Mouse (Mus musculus): ENCODE results near the gene Gpc1. TPM values are rescaled to one million over a fixed set of nuclear protein-coding genes. Genes with fewer than 3 reads are reported as not detected.

Gpc1 gene
- polyA plus RNA-seq (2015; fragmentation: Illumina TruSeq; extraction: RNeasy Lipid Tissue Mini Kit (QIAGEN cat#74804); ENCODE audit: insufficient read depth, low read depth, low replicate concordance): 2.2 TPM

DNA sequence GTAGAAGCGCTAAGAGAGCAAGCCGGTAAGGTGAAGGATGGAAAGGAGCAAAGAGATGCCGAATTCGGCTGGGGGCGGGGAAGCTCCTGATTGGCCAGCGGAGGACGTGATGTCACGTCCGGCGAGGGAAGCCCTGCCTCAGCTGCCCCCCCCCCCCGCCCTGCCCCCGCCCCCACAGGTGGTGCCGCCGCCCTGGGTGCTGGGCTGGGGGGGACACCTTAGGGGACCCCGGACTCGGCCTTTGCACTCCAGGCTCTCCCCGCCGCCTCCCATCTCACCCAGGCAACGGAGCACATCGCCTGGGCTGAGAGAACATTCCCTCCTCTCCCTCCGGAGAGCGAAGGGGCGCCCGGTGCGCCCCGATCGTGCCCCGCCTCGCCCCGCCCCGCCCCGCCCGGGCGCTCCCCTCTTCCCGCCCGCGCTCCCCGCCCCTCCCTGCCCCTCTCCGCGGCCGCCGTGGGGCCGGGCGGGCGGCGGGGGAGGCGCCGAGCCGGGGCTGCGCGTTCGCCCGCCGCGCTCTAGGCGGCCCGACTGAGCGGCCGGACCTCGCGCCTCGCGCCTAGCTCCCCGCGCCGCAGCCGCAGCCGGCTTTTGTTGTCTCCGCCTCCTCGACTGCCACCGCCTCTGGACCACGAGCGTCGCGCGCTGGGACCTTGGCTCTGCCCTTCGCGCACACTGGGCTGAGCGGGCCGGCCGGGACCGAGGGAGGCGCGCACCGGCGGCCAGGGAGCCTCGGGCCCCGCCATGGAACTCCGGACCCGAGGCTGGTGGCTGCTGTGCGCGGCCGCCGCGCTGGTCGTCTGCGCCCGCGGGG is at the start of gene Gpc1:
Gpc1 (plus strand) TSS at position 458 of the 814 bp plus-strand sequence.

DNA sequence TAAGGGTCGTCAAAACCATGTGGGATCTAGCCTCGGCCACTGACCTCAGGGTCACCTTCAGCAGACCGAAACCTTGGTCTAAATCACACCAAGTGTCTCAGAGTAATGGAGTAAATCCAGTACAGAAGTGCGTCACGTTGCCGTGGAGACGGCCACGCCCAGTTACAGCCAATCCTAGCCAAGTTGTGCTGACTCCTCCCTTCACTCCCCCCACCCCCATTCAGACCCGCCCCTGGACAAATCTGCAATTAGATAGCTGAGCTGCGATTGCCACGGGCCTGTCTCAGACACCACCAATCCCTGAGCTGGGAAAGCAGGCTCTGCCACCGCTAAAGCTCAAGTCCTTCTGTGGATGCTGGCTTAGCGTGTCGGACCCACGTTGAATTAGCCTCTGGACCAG is 71.3 kb downstream of the Gpc1 start, which contains the start of gene Ankmy1:
Ankmy1 (minus strand) TSS at position 121 of the 400 bp plus-strand sequence.

GRCm38 (mm10) chr1:92906779-92907631 is 75.6 kb downstream of the Gpc1 start, which contains the start of gene Dusp28:
Gene Dusp28, plus strand, starts transcription at chr1:92906981.

Other genes starting within 250 kb of the Gpc1 start
- gene Olfr1412, start 245.9 kb upstream of the Gpc1 start, polyA plus RNA-seq (2015; fragmentation: Illumina TruSeq; extraction: RNeasy Lipid Tissue Mini Kit (QIAGEN cat#74804); ENCODE audit: insufficient read depth, low read depth, low replicate concordance): not detected
- not detected for gene Olfr1411, start 237.2 kb upstream of the Gpc1 start, polyA plus RNA-seq (2015; fragmentation: Illumina TruSeq; extraction: RNeasy Lipid Tissue Mini Kit (QIAGEN cat#74804); ENCODE audit: insufficient read depth, low read depth, low replicate concordance)
- gene Olfr1410, start 225.9 kb upstream of the Gpc1 start, polyA plus RNA-seq (2015; fragmentation: Illumina TruSeq; extraction: RNeasy Lipid Tissue Mini Kit (QIAGEN cat#74804); ENCODE audit: insufficient read depth, low read depth, low replicate concordance): not detected
- gene Olfr12, start 213.9 kb upstream of the Gpc1 start, polyA plus RNA-seq (2015; fragmentation: Illumina TruSeq; extraction: RNeasy Lipid Tissue Mini Kit (QIAGEN cat#74804); ENCODE audit: insufficient read depth, low read depth, low replicate concordance): not detected
- 49.1 TPM for gene Cops9, start 189.7 kb upstream of the Gpc1 start, polyA plus RNA-seq (2015; fragmentation: Illumina TruSeq; extraction: RNeasy Lipid Tissue Mini Kit (QIAGEN cat#74804); ENCODE audit: insufficient read depth, low read depth, low replicate concordance)
- not detected for gene Otos, start 182.8 kb upstream of the Gpc1 start, polyA plus RNA-seq (2015; fragmentation: Illumina TruSeq; extraction: RNeasy Lipid Tissue Mini Kit (QIAGEN cat#74804); ENCODE audit: insufficient read depth, low read depth, low replicate concordance)
- not detected for gene Ankmy1, start 71.3 kb downstream of the Gpc1 start, polyA plus RNA-seq (2015; fragmentation: Illumina TruSeq; extraction: RNeasy Lipid Tissue Mini Kit (QIAGEN cat#74804); ENCODE audit: insufficient read depth, low read depth, low replicate concordance)
- 5.2 TPM for gene Dusp28, start 75.3 kb downstream of the Gpc1 start, polyA plus RNA-seq (2015; fragmentation: Illumina TruSeq; extraction: RNeasy Lipid Tissue Mini Kit (QIAGEN cat#74804); ENCODE audit: insufficient read depth, low read depth, low replicate concordance)
- gene Rnpepl1, start 79.1 kb downstream of the Gpc1 start, polyA plus RNA-seq (2015; fragmentation: Illumina TruSeq; extraction: RNeasy Lipid Tissue Mini Kit (QIAGEN cat#74804); ENCODE audit: insufficient read depth, low read depth, low replicate concordance): 38.7 TPM
- gene Capn10, start 102.7 kb downstream of the Gpc1 start, polyA plus RNA-seq (2015; fragmentation: Illumina TruSeq; extraction: RNeasy Lipid Tissue Mini Kit (QIAGEN cat#74804); ENCODE audit: insufficient read depth, low read depth, low replicate concordance): 6.3 TPM
- gene Gpr35, start 119.2 kb downstream of the Gpc1 start, polyA plus RNA-seq (2015; fragmentation: Illumina TruSeq; extraction: RNeasy Lipid Tissue Mini Kit (QIAGEN cat#74804); ENCODE audit: insufficient read depth, low read depth, low replicate concordance): 0.31 TPM
- gene Aqp12, start 174.7 kb downstream of the Gpc1 start, polyA plus RNA-seq (2015; fragmentation: Illumina TruSeq; extraction: RNeasy Lipid Tissue Mini Kit (QIAGEN cat#74804); ENCODE audit: insufficient read depth, low read depth, low replicate concordance): 97.8 TPM